Mouse (Mus musculus): Measurements from ENCODE around the gene Ano4. TPM values are rescaled to one million over a fixed set of nuclear protein-coding genes. Genes with fewer than 3 reads are reported as not detected.

Ano4 gene
- total RNA-seq, 2 experiments from 2014 or later: 0.44 to 1.6 TPM

DNA sequence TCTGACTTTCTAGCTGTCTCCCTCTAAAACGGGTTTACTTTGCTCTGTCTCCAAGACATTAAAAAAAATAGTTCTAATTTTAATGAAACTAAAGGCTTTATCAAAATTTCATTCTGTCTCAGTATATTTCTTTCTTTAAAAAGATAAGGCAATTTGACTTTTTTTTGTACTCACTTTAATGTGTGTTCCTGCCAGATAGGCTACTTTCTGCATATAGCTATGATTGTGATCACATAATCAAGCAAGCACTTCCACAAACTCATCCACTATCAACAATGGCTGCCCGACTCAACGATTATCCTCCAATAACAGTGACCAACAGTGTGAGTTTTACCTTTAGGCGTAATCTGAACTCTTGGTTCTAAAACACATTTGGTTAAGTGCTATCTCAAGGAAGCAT, 55.3 kb downstream of the Ano4 start:
- no peak for ATAC-seq (replicated peaks; ENCODE audit: poor library complexity)

DNA sequence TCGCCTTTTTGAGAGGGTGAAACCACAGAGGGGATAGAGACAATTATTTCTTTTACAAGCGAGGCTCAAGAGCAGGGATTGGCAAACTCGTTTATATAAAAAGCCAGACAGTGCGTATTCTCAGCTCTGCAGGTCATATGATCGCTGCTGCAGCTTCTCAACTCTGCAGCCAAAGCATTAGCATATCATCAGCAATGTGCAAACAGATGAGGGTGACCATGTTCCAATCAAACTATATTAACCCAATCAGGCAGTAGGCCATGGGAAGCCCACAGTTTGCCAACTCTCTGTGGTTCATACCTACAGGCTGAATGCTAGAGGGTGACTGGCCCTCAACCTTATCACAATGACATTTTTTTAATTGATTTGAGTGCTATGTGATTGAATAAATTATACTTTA, 64.2 kb downstream of the Ano4 start:
- ATAC-seq (replicated peaks; ENCODE audit: poor library complexity): no peak

DNA sequence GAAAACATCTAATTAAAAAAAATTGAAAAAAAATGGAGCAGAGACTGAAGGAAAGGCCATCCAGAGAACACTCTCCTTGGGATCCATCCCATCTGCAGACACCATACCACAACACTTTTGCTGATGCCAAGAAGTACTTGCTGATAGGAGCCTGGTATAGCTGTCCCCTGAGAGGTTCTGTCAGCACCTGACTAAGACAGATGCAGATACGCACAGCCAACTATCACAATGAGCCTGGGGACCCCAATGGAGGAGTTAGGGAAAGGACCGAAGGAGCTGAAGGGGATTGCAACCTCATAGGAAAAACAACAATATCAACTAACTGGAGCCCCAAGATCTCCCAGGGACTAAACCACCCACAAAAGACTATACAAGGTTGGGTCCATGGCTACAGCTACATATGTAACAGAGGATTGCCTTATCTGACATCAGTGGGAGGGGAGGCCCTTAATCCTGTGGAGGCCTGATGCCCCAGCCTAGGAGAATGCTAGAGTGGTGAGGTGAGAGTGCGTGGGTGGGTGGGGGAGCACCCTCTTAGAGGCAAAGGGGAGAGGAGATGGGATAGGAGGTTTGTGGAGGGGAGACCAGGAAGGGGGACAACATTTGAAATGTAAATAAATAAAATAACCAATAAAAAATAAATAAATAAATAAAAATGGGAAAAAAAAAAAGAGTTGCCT, 71.4 kb downstream of the Ano4 start:
- ATAC-seq (replicated peaks; ENCODE audit: poor library complexity): no peak

DNA sequence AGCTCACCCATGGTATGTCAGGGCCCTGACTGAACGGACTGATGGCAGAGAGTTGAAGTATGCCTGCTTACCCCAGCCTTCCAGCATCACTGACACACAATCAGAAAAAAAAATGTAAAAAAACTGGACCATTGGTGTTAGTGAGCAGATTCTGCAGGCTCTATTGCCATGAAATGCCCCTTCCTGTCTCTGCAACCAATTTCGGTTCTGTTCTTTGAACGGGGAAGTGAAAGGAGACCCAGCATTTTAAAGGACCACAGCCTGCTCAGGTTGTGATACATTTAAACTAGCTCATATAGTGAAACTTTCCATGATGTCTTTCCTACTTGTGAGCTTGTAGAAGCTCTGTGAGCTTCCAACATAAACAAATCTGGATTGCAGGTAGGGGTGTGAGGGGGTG, 77.2 kb downstream of the Ano4 start:
- peak; percentile 72 for ATAC-seq (replicated peaks; ENCODE audit: poor library complexity)

DNA sequence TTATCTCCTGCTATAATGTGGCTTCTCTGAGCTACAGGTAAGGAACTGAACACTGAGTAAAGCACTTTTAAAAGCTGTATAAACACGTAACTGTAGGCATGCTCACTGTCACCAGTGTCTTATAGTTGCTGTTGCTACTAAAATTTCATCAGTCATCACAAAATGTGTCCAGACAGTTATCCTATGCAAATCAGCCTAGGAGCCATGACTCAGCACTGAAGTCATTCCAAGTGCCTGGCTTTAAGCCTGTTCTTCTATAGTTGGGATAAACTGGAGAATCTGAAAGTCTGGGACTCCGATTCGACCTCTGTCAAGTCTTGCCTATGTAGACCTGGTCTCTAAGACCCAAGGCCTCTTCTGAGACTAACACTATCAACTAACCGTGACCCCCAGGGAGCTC, 81.2 kb downstream of the Ano4 start:
- no peak for ATAC-seq (replicated peaks; ENCODE audit: poor library complexity)

DNA sequence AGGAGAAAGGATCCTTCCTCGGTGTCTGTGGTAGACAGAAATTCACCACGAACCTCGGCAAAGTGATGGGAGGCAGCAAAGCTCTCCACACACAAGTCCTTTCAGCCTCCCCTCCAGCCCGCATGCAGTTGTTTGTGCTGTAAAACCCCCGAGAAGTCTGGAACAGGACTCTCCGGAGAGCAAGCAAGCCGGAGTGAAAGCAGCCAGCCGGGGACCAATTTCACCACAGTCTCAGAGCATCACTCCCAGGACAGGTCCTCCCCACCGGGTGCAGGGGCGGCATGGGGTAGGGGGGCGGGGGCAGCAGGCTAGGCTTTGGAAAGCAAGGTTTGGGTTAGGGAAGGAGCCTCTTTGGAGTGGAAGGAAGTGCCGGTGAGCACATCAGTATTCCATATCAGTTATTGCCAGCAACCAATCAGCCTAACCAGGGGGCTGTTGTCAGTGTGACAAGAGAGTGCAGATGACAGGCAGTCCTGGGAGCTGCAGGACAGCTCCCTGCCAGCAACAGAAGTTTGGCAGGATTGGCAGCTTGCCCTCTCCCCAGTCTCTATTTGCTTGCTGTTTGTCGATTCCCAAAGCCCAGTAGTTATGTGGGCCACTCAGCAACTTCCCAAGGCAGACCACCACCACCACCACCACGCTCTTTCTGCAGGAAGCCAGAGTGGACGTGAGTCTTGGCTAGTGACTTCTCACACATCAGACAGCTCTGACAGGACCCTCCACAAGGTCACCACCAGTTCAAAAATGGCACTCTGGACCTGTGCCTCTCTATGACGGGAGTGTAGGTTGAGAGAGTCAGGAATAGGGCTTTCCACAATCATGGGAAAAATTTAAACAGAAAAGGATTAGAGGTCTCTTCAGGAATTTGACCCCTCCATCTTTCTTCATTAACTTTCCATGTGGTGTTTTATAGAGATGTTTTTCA, 86.8 kb downstream of the Ano4 start:
- no peak for ATAC-seq (replicated peaks; ENCODE audit: poor library complexity)

DNA sequence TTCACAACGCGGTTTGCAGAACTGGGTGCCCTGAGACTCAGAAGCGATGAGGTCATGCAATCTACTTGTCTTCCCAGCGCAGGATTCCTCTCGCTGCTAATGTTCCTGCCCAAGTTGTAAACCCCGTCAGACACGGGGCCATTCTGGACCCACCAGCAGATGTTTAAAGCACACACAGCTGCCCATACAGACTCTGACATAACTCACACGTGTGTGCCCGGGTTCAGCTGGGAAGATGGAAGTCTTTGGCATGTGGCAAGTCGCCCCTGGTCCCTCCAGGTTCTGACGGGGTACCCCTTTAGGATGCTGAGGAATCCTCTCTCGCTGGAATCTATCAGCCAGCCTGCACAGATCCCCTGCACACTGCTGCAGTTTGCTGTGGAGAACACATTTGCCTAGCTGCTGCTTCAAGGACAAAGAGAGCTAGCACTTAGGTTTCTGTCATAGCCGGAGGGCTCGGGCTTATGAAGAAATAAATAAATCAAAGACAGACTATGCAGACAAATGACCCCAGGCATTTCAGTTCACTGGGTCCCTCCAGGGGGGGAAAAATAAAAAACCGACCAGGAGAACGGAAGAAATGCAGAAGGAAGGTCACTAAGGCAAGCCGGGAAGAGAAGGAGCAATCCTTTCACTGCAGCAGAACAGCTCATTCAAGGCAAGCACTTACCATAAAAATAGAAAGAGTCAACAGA, 87.7 kb downstream of the Ano4 start:
- no peak for ATAC-seq (replicated peaks; ENCODE audit: poor library complexity)

DNA sequence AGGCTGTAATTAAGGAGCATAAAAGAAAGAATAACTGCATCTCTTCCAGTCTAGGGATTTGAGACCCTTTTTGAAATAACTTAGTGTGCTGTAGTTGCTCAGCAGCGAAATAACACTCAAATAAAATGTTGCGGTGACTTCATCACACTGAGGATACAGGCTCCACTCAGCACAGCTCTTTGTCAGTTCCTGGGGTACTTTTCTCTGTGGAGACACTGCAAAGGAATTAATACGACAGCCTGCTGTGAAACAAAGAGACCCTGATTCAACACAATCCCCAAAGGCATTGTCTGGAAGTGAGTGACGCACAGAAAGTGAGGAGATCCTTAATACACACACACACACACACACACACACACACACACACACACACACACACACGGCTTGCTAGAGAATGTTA, 89.8 kb downstream of the Ano4 start:
- no peak for ATAC-seq (replicated peaks; ENCODE audit: poor library complexity)

DNA sequence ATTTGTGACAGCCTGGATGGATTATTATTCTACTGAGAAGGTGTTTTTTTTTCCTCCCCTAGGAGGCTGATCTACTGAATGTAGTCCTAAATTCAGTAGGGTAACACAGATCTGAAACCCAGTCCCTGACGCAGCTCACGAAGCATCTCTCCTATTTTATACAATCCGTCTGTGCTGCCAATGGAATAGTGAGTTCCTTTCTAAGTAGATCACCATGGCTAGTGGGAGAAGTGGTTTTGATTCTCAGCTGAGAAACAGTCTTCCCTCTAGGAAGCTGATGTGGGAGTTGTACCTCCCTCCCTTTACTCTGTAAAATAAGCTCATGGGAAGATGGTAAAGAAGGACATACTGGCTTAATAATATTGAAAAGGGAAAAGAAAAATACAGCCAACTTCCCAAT, 90.8 kb downstream of the Ano4 start:
- ATAC-seq (replicated peaks; ENCODE audit: poor library complexity): no peak

DNA sequence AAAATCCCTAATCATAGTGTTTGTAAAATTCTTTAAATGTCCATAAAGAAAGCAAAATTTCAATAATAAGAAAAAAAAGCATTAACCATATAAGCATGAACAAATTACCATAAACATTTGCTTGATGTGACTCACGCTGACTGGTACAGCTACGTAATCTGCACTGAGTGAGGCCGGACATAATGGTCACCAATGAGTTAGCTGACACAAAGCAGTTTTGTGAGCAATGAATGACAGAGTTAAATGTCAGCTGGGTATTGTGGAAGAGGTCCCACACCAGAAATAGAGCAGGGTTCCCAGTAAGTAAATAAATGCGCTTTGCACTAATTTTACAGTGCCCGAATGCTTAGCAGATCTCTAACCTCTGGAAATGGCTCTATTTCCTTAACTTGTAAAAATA, 91.9 kb downstream of the Ano4 start:
- ATAC-seq (replicated peaks; ENCODE audit: poor library complexity): no peak

DNA sequence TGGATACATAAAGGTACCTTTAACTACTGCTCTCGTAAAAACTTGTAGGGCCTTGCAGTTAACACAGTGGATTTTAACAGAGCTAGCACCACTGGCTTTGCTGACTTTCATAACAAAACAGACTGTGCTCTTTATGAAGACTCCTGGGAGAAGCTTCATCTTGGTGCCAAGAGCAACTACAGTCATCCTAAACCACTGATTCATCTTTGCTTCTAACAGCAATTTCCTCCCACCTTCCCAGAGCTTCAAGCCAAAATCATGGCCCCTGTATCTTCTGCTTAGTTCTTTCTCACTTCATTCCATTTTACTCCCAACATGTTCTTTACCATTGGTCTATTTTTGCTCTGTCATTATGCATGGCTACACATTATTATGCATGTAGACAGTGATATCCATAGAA, 100.8 kb downstream of the Ano4 start:
- ATAC-seq (replicated peaks; ENCODE audit: poor library complexity): no peak

DNA sequence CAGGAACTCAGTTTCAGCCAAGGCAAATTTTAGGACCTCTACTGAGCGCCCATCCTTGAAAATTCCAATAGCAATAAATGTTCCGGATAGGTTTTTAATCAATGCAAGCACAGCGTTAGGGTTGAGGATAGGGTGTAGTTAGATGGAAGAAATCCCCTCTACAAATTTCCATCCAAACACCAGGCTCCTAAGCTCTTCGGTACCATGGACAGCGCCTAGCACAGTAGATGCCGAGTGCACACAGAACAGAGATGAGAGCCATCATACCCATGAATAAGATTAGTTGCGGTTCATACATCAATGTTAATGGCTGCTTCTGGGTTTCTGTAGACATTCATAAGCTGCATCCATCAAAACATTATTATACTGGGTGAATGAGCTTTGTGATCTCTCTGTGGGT, 120.0 kb downstream of the Ano4 start:
- ATAC-seq (replicated peaks; ENCODE audit: poor library complexity): 0 out of 2 replicates have a peak, but pooled peaks have one; percentile 44

DNA sequence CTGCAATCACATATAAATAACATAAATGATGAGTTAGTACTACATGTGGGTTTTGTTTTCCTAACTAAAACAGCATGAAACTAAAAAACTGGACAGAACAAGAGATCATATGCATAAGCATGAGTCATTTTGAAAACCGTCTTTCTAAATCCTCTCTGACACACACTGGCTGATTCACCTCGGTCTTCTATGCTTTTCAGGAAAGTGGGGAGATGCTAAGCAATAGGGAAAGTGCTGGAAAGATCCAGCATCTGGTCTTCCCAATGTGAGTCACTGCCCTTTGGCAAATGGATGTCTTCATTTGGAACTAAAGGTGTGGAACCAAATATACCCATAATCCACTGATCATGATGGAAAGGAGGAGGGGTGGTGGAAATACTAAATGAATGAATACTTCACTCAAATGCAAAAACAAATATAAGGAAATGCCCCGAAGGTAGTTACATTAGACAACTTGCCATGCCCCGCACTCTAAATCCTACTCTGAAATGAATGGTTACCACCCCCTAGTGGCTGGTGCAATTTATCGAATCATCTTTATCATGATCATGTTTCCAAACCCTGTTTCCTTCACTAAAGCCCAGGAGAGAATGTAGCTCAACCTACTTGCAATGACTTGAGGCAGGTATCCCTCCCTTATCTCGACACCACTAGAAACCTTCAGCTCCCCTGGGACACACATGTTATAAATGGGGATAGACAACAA, 122.1 kb downstream of the Ano4 start:
- no peak for ATAC-seq (replicated peaks; ENCODE audit: poor library complexity)

DNA sequence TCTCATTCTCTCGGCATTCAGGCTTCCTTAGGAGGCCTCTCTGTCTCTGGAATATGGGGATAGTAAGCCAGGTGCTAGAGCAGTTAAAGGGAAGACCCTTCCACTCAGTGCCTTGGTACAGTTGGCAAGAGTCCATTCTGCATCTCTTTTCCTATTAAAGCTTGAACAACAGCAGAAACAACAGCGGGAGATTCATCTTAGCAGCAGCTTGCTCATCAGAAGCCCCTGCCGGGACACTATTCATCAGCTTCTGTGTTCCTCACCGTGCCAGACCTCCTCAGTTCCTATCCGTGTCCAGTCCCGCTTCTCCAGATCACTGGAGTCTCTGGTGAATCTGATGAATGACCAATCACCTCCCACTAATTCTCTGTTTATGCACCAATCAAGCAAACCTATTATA, 128.5 kb downstream of the Ano4 start:
- ATAC-seq (replicated peaks; ENCODE audit: poor library complexity): no peak

DNA sequence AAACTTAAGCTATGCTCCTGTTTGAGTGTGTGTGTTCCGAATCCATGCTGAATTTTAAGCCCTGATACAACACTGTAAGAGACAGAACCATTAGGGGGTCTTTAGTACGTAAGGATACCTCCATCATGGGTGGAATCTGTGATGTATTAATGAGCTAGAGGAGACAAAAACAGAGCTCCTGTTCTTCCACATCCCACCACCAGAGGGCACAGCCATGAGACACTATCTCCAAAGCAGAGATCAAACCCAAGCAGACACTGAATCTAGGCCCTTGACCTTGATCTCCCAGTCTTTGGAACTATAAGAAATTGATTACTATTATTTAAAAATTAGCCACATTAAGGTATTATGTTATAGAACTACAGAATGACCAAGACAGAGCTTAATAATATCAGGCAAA, 138.7 kb downstream of the Ano4 start:
- peak; percentile 78 for ATAC-seq (replicated peaks; ENCODE audit: poor library complexity)

DNA sequence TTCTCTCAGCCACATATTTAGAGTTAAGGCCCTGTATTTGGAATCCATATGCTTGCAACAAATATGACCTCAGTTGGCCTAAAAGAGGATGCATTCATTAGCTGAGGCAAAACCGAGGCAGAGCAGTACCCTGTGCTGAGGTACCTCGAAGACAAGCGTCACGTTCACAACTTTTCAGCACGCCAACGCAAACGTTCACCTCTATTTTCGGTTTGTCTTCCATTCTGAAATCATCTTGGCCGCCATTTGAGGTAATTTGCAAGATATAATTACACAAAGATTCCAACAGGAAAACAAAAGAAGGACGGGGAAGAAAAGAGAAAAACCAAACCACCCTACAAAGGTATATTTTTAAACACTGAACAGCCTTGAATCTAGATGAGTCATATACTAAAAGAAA, 148.1 kb downstream of the Ano4 start:
- ATAC-seq (replicated peaks; ENCODE audit: poor library complexity): no peak

DNA sequence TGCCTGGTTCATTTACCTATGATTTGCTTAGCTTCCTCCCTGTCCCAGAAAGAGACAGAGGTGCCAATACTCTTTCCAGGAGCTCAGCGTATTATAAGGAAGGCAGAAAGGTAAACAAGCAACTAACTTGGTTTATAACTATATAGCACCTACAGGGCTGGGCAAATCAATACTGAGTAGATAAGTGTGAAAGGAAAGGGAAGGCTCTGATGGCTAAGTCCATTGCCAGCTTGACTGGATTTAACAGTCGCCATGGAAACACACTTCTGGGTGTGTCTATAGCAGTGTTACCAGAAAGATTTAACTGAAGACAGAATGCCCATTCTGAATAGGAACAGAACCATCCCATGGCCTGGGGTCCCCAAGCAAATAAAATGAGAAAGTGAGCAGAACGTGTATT, 149.5 kb downstream of the Ano4 start:
- ATAC-seq (replicated peaks; ENCODE audit: poor library complexity): no peak

DNA sequence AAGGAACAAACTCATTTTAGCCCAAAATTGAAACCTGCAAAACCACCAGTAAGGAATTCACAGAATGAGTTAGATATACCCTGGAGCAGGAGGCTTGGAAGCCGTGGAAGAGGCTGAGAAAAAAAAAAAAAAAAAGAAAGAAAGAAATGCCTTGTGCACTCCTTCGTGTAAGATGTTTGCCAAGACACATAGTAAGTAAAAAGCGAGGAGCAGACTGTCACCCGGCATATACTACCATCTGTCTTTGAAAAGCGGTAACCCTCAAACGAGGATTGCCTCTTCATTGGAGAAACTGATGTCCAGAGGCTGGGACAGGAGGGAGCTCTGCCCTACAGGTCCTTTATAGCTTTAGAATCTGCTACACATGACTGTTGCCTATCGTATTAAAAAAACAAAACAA, 150.1 kb downstream of the Ano4 start:
- no peak for ATAC-seq (replicated peaks; ENCODE audit: poor library complexity)

DNA sequence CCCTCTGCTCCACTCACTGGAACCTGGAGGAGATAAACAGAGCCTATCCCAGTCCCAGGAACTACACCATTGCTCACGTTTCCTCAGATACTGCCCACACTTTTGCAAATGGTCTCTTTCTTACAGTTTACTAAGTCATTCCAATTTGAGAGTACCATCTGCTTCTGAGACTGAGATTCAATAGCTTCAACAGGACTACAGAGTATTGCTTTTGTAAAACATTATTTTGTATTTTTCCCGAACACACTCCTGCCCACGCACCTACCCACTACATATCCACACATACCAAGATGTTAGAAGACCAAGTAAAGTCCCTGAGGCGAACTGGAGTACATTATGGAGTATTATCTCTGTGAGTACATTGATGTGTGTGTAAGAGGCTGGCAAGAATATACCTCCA, 166.6 kb downstream of the Ano4 start:
- ATAC-seq (replicated peaks; ENCODE audit: poor library complexity): no peak

DNA sequence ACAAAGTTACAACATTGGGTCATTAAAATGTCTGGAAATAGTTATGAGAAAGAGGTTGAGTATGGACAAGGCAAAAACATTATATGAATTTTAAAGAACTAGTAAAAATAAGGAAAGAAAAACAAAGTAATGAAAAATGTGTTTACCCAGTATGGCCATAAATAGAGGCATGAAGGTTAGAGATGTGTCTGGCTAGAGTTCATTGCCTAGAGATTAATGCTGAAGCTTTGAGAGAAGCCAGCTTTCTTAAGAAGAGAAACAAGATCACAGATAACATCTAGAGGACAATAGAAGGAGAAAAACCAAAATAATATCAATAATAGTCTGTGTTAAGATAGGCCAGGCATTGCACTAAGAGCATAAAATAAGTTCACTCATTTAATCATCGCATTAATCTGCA, 180.0 kb downstream of the Ano4 start:
- ATAC-seq (replicated peaks; ENCODE audit: poor library complexity): no peak

DNA sequence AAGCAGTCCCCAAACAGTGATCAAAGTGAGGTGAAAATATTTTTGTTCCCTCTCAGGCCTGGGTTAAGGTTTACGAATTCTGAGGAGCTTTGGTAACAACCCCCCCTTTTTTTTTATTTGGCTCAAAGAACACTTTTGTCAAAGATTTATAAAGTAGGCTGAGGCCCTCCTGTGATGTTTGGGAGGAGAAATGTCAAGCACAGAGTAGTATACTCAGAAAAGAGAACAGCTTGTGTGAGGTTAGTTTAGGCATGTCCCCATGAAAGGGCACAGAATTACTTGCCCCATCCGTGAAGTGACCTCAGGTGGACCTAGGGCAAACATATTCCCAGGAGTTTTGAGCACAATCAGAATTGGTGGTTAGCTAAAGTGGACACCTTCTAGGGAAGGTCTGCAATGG, 189.1 kb downstream of the Ano4 start:
- no peak for ATAC-seq (replicated peaks; ENCODE audit: poor library complexity)

Measured in megakaryocyte progenitor cell, adult 5-6 weeks (primary cell).